Mouse (Mus musculus) C2C12 (cell line): ENCODE results near the gene Adam10.

Experiments
- CTCF ChIP-seq: IDR thresholded peaks from one replicate; pipeline ENCODE4 v1.5.1; 2011; ENCODE audit not compliant: control insufficient read depth, insufficient read depth, insufficient read length
- MYOD1 ChIP-seq: IDR thresholded peaks from one replicate; pipeline ENCODE4 v1.6.1; 2011; ENCODE audit warnings: low read depth; ENCODE audit not compliant: control insufficient read depth, insufficient read length

DNA sequence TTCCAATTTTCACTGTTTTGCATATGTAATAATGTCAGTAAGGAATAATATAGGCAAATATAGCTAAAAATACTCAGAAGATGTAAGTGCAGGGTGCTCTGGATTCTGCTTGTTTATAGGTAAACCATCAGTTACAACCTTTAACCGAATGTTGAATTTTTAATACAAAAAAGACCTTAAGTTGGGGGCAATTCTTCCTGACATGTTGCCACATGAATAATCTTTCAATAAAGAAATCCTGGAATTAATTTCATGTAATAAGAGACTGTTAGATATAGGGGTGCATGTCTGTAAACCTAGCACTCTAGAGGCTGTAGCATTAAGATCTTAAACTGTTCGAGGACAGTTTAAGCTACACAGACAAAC lies 23.1 kb upstream of the Adam10 start:
- no peak for TF ChIP-seq CTCF
- no peak for TF ChIP-seq MYOD1
